9 mouse cellular contexts compared by ENCODE assay signal in genomic region chr6:146824727-146825486, GRCm38 (mm10). TPM values are rescaled to one million over a fixed set of nuclear protein-coding genes. Genes with fewer than 3 reads are reported as not detected.
A peak's percentile ranks its signal among the peaks of the same experiment; 100 is the strongest.
DNase-seq lines count a peak whose midpoint lies in the region; ATAC-seq lines count a peak whose summit lies in the region.
"Had no signal": no experiment of that assay in that cellular context is flagged by ENCODE, and none has a peak within 500 bp of the region (broad histone marks: within the 10 kb centered on the region; RNA-seq: fewer than 3 reads in every experiment).

No protein-coding gene starts in this region.

- 41% methylated on average over 16 of the region's 16 CpGs for WGBS in forebrain, embryonic 12.5 days
- WGBS in hindbrain, embryonic 13.5 days = 42% methylated on average over 16 of the region's 16 CpGs

- ATAC-seq in forebrain, embryonic 12.5 days (ENCODE audit: low FRiP score) = peak; percentile 58; the same call in 1 of the 2 replicates
- peak; percentile 48; the same call in 1 of the 2 replicates for ATAC-seq in hindbrain, embryonic 13.5 days (ENCODE audit: low FRiP score)
- peak; percentile 99 for ATAC-seq in megakaryocyte progenitor cell, adult 5-6 weeks (replicated peaks; ENCODE audit: poor library complexity)
- ATAC-seq in inflammation-experienced regulatory T-cells, adult 6 months = no peak

- no peak overlapping the region for H3K4me3 ChIP-seq in forebrain, embryonic 12.5 days (replicated peaks)
- H3K4me3 ChIP-seq in hindbrain, embryonic 13.5 days = no peak overlapping the region

- no peaks in the 10 kb centered on the region for H3K4me1 ChIP-seq in forebrain, embryonic 12.5 days
- H3K4me1 ChIP-seq in hindbrain, embryonic 13.5 days (replicated peaks) = no peaks in the 10 kb centered on the region

- H3K36me3 ChIP-seq in forebrain, embryonic 12.5 days (replicated peaks) = no peaks in the 10 kb centered on the region
- H3K36me3 ChIP-seq in hindbrain, embryonic 13.5 days = no peaks in the 10 kb centered on the region; the same call in 1 of the 2 replicates

- no peaks in the 10 kb centered on the region for H3K27me3 ChIP-seq in forebrain, embryonic 12.5 days
- no peaks in the 10 kb centered on the region for H3K27me3 ChIP-seq in hindbrain, embryonic 13.5 days

- no peak overlapping the region for H3K4me2 ChIP-seq in forebrain, embryonic 12.5 days
- H3K4me2 ChIP-seq in hindbrain, embryonic 13.5 days = no peak overlapping the region

- H3K27ac ChIP-seq in forebrain, embryonic 12.5 days = no peak overlapping the region
- no peak overlapping the region for H3K27ac ChIP-seq in hindbrain, embryonic 13.5 days

- peak; percentile 11 for DNase-seq in Muller cell, postnatal 12 days (ENCODE audit: inconsistent ontology term)
- peak; percentile 21 for DNase-seq in c-Kit-positive CD71-positive TER-119-negative erythroid progenitor cells, embryonic 14.5 days (ENCODE audit: low read depth)
- peak; percentile 56 to 57 for DNase-seq in layer of hippocampus, postnatal 14 days (ENCODE audit: low spot score in 2 of 2)
- DNase-seq in right cerebral cortex, postnatal 10 days (ENCODE audit: low spot score in 2 of 2) = peak; percentile 66 to 78

- no peaks in the 10 kb centered on the region for H3K9me3 ChIP-seq in forebrain, embryonic 12.5 days
- no peaks in the 10 kb centered on the region for H3K9me3 ChIP-seq in hindbrain, embryonic 13.5 days

- H3K9ac ChIP-seq in forebrain, embryonic 12.5 days = no peak overlapping the region
- H3K9ac ChIP-seq in hindbrain, embryonic 13.5 days = no peak overlapping the region

RNA-seq across cellular contexts. Expression of gene Smco2, which starts 25.0 kb away (rescaled TPM):
- polyA plus RNA-seq in forebrain, embryonic 12.5 days (2016; fragmentation: Nextera tagmentation; extraction: Ambion mirVana) = not detected in 2 replicates
- polyA plus RNA-seq in hindbrain, embryonic 13.5 days (2015; fragmentation: Nextera tagmentation; extraction: Ambion mirVana) = not detected in 2 replicates
- not detected for total RNA-seq in layer of hippocampus, postnatal 14 days (2021)
- not detected in 2 replicates for total RNA-seq in megakaryocyte progenitor cell, adult 5-6 weeks (2015)
- total RNA-seq in megakaryocyte progenitor cell, adult 5-6 weeks (2017) = not detected in 2 replicates
- not detected for polyA plus RNA-seq in inflammation-experienced regulatory T-cells, adult 6 months (2017; shearing (Covaris generic))
- total RNA-seq: layer of hippocampus, adult 8-10 months had no signal

RNA-seq across cellular contexts. Expression of gene Arntl2, which starts 29.1 kb away (rescaled TPM):
- 0.86 and 1.4 TPM in 2 replicates for polyA plus RNA-seq in forebrain, embryonic 12.5 days (2016; fragmentation: Nextera tagmentation; extraction: Ambion mirVana)
- polyA plus RNA-seq in hindbrain, embryonic 13.5 days (2015; fragmentation: Nextera tagmentation; extraction: Ambion mirVana) = 2.1 and 3.4 TPM in 2 replicates
- 1 to 10 TPM; 8.2 to 9.6 TPM for total RNA-seq in layer of hippocampus, postnatal 14 days (2021)
- not detected in 2 replicates for total RNA-seq in megakaryocyte progenitor cell, adult 5-6 weeks (2015)
- total RNA-seq in megakaryocyte progenitor cell, adult 5-6 weeks (2017) = not detected in 2 replicates
- 1 to 10 TPM; 4.0 to 8.0 (median 7.9) TPM for polyA plus RNA-seq in inflammation-experienced regulatory T-cells, adult 6 months (2017; shearing (Covaris generic))

Comparison
In these comparisons a context has a peak if more than half of its experiments do, and no peak if none do; other contexts are left out.
1. DNase-seq: peak in every context shown above with its lines; median percentile 72 in right cerebral cortex, postnatal 10 days; 56 in layer of hippocampus, postnatal 14 days; 21 in c-Kit-positive CD71-positive TER-119-negative erythroid progenitor cells, embryonic 14.5 days; 11 in Muller cell, postnatal 12 days.